Mouse (Mus musculus) kidney, adult 9 months (tissue): ENCODE measurements around the gene Rabgef1.

ENCODE experiments used
- DNase-seq: peaks from one replicate; pipeline ENCODE4 v3.0.0; 2022

Rabgef1 gene

DNA sequence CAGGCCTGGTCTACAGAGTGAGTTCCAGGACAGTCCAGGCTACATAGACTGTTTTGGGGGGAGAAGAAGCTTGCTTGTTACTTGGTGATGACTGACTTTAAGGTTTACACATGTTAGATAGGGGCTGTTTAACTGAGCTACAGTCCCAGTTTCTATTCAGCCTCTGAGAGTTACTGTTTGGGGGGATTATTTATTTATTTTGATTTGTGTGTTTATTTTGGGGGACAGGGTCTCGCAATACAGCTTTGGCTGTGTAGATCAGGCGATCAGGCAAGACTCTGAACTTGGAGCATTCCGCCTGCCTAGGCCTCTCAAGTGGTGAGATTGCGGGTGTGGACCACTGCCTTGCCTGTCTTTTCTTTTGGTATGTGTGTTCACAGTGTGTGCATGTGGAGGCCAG, 1.4 kb downstream of the Rabgef1 start:
- no peak for DNase-seq

DNA sequence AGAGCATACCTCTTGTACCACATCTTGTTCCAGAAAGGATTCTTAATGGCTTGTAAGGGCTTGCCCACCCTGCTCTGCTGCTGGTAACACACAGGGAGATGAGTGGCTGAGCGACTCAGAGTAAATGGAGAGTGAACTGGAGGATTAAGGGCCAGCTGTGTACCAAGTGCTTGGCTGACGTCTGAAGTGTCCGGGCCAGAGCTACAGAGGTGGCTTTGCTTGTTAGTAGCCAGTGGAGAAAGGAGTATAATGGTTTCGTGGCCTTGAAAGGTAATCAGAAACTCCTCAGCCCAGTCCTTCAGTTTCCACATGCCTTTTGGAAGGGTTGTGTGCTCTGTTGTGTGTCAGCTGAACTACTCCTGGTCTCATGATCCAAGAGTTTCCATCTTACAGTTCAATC, 6.3 kb downstream of the Rabgef1 start:
- DNase-seq = no peak

DNA sequence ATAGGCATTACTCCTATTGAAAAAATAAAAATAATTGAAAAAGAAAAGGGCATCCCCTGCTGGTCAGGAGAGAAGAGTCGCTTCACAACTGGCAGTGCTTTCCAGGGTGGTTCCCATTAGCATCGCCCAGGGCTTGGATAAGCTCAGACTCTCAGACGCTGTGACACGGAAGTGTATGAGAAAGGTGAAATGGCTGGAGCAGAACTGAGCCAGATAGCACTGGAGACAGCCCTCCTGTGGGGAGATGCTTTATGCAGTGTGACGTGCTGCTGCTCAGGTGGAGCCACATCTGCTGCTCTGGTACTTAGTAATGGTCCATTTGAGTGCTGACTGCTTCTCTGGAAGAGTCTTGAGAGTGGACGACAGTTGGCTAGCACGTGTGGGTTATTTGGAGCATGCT, 8.8 kb downstream of the Rabgef1 start:
- no peak for DNase-seq

DNA sequence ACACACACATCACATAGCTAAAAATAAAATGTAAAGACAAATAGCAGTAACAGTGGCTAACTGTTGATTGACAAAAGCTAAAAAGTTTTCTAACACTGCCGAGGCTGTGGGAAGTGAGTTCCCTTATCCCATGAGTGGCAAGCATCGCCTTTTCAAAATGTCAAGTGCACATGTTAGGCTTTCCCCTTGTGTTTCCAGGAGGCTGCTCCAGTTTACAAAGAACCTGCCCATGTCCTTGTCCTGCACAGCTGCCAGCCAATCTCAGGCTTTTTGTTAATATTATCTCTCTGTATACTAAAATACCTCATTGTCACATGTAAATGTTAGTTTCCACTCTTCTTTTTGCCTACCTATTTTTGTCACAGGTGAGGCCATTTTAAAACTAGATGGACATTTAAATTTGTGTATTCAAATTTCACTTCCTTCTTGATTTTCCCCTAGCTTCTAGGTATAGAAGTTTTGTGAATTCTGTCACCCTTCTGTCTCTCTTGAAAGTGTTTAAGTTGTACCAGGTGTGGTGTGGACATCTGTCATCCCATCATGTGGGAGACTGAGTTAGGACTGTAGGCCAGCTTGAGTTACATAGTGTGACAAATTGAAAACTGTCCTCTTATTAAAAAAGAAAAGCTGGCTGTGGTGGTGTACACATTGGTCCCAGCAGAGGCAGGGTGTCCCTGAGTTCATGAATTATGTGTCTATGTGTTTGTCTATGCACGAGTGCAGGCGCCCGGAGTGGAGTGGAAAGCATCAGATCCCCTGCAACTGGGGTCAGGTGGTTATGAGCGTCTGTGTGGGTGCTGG, 10.3 kb downstream of the Rabgef1 start:
- no peak for DNase-seq

DNA sequence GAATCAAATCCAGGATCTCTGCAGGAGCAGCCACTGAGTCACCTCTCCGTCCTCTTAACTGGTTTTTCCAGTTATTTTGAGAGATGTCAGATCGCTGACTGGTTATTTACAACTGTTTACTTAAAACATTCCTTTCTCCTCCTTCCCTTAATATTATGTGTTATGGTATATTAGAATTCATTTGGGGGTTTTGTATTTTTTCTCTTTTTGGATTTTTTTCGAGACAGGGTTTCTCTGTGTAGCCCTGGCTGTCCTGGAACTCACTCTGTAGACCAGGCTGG, 10.9 kb downstream of the Rabgef1 start:
- DNase-seq = no peak

DNA sequence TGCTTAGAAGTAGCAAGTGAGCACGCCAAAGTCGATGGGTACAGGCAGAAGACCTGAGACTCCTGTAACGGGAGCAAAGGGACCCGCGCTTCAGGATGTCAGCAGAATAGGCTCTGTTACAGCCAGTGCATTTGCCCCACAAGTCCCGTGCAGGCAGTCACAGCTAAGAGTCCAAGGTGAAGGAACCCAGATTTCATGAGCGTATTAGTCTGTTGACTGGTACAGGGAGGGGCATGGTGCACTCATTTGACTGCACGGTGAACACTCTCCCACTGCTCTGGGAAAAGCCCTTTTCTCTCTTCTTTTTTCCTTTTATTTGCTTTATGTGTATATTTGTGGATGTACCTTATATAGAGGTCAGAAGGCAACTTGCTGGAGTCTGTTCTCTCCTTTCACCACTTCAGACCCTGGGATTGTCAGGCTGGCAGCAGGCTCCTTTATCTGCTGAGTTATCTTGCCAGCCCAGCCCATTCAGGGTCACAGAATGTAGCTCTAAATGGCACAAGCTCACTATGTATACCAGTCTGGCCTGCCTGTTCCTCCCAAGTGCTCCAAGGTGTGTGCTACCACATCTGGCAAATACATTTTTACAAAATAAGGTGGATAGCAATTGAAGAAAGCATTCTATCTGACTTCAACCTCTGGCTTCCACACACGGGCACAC, 12.7 kb downstream of the Rabgef1 start:
- DNase-seq = no peak

DNA sequence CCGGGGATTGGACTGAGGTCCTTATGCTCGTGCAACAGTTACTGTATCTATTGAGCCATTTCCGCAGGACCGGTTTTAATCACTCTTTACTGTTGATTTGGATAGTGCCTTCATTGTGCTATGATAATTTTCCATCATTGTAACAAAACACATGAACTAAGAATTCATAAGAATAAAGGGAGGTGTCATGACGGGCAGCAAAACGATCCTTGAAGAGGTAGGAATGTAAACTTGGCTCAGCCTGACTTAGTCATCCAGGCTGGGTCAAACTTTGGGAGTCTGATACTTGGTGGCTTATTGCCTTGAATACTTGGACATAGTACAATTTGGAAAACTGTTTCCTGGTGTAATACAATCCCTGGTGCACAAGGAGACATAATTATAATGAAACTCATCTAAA, 13.7 kb downstream of the Rabgef1 start:
- DNase-seq = no peak

DNA sequence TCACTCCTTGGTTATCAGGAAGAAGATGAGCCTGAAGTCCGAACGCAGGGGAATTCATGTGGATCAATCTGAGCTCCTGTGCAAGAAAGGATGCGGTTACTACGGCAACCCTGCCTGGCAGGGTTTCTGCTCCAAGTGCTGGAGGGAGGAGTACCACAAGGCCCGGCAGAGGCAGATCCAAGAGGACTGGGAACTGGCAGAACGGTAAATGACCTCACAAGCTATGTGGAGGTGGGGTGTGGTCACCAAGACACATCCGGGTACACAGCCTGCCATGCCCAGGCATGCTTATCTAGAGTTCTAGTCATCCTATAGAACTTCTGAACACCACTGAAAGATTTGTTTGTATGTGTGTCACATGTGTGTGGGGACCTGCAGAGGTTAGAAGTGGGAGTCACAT, 15.8 kb downstream of the Rabgef1 start:
- no peak for DNase-seq

DNA sequence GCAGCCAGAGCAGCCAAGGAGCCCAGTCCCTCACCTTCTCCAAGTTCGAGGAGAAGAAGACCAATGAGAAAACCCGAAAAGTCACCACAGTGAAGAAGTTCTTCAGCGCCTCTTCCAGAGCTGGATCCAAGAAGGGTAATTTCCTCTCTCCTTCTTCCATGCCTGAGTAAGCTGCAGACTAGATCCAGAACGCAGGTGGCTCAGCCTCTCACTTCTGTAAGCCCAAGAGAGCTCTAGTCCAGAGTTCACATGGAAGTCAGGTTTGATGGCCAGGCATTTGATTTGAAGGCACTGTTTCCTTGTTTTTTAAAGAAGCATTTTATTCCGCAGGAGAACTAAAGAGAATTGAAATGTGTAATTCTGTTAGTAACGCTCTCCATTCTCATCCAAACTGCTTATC, 19.3 kb downstream of the Rabgef1 start:
- DNase-seq = peak; percentile 64

DNA sequence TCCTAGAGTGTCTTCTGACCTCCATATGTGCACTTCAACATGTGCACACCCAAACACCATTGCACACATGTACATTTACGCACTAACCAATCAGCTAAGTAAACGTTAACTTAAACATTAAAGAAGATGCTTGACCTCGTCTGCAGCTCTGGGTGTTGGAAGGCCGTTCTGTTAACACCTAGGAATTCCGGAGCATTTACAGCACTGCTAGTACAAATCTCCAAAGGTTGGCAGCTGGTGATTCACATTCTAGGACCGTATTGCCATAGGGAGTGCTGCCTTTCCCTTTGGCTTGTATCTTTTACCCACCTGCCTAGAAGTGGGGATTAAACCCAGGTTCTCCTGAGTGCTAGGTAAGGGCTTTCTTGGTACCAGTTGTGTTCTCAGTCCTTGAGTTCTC, 20.3 kb downstream of the Rabgef1 start:
- no peak for DNase-seq

DNA sequence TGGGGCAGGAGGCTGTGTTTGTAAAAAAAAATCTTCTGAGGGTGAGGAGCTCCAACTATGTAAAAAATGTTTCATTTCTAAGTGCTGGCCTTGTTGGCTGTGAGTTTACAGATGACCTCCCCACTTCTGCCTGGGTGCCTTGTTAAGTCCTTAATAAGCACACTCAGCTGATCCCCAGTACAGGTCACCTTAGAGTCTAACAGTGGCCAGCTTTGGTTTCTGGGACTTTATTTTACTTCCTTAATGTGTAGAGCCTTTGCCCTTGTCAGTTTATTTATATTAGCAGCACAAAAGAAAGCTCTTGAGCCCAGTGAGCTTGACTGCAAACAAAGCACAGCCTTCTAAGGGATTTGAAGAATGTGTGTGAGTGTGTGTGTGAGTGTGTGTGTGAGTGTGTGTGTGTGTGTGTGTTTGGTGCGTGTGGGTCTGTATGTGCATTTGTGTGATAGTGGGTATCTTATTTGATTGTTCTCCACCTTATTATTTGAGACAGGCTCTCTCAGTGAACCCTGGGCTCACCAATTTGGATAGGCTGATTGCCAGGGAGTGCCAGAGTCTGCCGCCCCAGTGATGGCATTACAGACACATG, 20.9 kb downstream of the Rabgef1 start:
- peak; percentile 49 for DNase-seq

DNA sequence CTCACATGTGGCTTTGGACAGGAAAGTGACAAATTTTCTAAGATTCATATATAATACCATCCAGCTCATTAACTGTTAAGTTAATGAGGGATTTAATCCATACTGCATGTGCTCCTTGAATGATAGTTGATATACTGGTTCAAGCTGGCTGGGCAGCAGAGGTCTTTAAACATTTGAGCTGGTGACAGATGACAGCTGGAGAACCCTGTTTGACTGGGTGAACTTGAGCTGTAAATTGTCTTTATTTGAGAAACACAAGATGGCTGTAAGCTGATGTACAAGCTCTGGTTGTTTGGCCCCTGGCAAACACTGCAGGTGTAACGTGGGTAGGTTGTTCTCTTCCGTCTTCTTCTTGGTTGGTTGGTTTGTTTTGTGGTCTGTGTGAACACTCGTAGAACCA, 22.2 kb downstream of the Rabgef1 start:
- no peak for DNase-seq

DNA sequence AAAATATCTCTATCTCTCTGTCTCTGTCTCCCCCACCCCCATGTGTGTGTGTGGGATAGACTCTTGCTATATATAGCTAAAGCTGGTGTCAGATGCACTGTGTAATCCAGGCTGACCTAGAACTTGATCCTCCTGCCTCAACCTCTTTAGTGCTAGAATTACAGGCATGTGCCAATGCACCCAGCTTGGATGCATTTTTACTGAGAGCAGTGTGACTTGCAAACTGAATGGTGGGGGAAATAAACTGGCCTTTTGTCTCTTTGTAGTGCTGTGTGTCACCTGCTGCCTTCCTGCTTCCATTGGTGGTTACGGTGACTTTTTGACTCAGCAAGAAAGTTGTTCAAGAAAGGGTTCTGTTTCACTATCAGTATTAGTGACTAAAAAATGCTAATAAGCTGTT, 24.7 kb downstream of the Rabgef1 start:
- no peak for DNase-seq

DNA sequence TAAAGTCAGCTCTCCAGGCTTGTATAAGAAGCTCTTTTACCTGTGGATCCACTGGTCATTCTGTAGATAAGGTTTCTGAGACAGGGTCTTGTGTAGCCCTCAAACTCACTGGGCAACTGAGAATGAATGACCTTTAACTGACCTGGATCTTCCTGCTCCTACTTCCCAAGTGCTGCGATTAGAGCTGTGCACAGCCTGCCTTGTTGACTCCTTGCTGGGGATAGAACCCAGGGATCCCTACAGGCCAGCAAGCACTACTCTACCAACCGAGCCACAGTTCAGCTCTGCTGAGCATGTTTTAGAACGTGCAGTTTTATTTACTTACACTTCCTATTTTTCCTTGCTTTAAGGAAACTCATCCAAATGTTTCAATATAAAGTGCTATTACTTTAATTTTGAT, 25.9 kb downstream of the Rabgef1 start:
- DNase-seq = no peak

DNA sequence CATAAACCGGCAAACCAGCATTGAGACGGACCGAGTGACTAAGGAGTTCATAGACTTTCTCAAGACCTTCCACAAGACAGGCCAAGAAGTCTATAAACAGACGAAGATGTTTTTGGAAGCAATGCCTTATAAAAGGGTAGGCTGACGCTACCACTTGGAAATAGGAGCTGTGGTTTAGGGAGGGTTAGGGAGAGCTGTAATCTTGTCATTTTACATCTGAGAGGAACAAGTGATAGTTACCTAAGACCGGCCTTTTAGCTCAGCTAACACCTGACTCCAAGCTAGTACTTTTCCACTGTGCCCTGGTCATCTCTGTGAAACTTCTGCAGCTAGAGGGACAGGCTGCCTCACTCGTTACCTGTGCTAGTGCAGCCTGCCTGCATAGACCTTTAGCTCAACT, 26.4 kb downstream of the Rabgef1 start:
- DNase-seq = no peak

DNA sequence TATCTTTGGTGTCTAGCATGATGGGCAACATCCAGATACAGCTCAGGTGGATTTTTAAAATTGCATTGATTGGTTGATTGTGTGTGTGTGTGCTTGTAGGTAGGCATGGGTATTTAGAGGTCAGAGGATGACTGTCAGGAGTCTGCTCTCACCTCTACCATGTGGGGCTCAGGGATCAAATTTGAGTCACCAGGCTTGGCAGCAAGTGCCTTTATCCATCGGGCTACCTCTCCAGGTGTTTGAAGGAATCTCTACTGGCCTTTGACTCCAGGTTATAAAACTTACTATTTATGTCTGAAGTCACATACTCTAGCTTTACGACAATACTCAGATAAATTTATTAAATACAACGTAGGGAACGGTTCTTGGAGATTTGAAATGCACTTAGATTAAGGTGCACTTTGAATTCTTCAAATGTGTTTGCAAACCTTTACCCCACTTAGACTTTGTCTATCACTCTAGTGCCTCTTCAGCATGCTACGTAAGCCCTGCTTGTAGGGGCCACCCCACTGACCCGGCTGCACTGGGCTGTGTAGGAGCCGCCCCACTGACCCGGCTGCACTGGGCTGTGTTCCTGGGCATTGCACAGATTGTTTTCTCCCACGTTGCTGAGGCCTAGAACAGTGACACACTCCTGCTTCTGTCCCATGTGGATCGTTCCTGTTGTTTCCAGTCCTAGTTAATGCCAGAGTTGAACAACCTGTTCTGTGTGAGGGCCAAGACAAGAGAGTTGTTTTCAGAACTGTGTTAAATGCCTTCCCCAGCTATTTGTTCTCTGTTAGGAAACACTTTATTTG, 28.8 kb downstream of the Rabgef1 start:
- DNase-seq = peak; percentile 65

DNA sequence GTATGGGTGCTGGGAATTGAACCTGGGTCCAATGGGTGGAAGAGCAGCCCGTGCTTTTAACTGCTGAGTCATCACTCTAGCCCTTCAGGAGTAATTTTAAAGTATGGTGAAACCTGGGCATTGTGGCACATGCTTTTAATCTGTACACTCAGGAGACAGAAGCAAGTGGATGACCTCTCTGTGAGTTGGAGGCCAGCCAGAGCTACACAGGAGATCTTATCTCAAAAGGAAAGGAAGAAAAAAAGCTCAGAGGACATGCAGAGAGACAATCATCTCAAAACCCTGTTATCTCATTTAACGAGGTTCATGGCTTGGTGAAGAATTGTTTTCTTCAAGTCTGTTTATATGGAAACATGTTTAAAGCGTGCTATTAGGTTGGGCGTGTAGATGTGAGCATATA, 32.4 kb downstream of the Rabgef1 start:
- no peak for DNase-seq

DNA sequence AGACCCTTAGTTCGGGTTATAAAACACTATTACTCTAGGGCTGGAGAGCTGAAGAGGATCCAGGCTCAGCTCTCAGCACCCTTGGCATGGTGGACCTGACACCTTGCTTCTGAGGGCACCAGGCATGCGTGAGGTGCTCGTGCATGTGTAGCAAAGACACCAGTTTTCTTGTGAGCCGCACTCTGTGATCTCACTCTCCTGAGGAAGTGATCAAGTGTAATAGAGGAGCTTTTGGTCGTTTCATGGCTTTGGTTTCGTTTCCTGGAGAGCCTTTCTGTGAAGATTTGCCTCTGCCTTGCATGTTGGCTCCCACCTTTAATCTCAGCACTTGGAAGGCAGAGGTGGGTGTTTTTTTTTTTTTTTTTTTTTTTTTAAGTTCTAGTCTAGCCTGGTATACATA, 33.0 kb downstream of the Rabgef1 start:
- no peak for DNase-seq

DNA sequence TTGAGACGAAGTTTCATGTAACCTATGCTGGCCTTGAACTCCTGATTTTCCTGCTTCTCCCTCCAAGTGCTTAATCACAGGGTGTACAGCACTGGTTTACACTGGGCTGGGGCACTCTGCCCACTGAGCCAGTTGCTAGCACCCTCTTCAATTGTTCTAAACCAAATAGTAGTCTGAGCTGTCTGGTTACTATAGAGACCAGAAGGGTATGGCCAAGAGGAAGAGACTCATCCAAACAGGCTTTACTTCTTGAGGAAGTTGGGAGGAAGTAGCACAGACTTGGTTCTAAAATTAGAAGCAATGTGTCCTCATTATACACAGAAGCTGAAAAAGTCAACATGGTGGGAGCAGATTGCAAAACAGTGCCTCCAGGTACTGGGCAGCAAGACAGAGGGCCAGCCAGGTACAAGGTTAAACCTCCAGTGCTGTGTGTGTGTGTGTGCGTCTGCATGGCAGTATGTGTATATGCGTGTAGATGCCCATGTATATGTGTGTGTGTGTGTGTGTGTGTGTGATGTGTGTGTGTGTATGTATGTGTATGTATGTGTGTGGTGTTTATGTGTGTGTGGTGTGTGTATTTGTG, 33.9 kb downstream of the Rabgef1 start:
- DNase-seq = no peak

DNA sequence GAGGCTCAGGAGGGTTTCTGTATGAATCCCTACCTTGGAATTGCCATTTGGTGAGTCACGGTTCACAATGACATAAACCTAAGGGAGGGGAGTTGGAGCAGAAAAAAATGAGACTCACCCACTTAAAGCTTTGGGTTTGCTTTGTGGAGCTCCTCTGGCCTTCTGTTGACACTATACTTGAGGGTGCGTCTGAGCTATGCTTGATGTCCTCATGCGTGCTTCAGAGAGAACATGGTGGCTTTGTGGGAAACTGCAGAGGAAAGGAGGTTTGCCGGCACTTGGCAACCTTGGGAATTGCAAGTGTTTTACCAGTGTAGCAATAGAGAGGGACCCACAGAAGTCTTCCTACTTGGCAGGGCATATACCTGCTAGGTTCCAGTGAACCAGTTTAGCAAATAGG, 35.7 kb downstream of the Rabgef1 start:
- DNase-seq = no peak

DNA sequence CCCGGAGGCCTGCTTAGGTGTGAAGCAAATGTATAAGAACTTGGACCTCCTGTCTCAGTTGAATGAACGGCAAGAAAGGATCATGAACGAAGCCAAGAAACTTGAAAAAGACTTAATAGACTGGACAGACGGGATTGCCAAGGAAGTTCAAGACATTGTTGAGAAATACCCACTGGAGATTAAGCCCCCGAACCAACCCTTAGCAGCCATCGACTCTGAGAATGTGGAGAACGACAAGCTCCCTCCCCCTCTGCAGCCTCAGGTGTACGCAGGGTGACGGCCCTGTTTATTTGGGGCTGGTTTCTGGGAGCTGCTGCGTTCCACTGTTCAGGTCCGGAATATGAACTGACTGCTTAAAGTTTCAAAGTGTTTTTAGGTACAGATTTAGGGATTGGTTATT, 41.4 kb downstream of the Rabgef1 start:
- DNase-seq = no peak

DNA sequence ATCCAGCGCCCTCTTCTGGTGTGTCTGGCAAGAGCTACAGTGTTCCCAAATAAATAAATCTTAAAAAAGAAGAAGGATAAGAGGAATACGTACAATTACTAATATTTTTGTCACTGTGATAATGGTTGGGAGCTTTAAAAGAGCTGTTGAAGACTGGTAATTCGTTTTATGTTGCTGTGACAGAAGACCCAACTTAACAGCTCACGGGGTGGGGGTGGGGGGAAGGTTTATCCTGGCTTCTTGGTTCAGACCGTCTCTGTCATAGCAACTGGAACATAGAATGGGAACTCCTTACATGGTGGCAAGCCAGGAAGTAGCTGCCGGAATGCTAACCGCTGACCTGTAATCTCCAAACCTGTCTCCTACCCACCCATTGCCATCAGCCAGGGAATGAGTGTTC, 45.2 kb downstream of the Rabgef1 start, which contains the start of gene Tmem248:
Gene Tmem248, plus strand, starts transcription at position 301 of the 400 bp plus-strand sequence.
- DNase-seq = no peak

DNA sequence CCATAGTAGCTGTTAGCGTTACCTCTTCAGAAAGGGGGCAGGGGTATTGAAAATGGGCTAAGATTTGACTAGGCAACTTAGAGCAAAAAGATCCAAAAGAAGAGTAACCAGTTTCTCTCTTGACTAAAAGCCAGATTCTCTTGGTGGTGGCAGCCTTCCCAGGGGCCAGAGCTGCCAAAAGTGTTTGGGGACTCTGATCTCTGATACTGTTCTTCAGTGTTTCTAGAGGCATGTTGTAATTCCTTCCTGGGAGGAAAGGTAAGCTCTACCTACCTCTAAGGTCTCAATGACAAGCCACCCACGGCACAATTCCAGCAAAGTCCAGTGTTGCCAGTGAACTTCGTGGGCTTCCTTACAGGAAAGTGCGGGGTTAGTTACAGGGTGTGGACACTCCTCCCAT, 45.8 kb downstream of the Rabgef1 start:
- DNase-seq = peak; percentile 38
